Comparison of ENCODE assay signal across 12 mouse cellular contexts in genomic region chr2:157607542-157608236, GRCm38 (mm10). TPM values are rescaled to one million over a fixed set of nuclear protein-coding genes. Genes with fewer than 3 reads are reported as not detected.
DNase-seq lines count a peak whose midpoint lies in the region; ATAC-seq and TF ChIP-seq lines count a peak whose summit lies in the region.
"Had no signal": no experiment of that assay in that cellular context is flagged by ENCODE, and none has a peak within 500 bp of the region (broad histone marks: within the 10 kb centered on the region; RNA-seq: fewer than 3 reads in every experiment).

No protein-coding gene starts in this region.

- peak overlapping the region; percentile 63 for H3K27ac ChIP-seq in kidney, embryonic 15.5 days
- H3K27ac ChIP-seq in stomach, embryonic 14.5 days (ENCODE audit: low read length), result peak overlapping the region; percentile 75
- H3K27ac ChIP-seq in stomach, postnatal 0 days (replicated peaks), result no peak overlapping the region
- no peak overlapping the region for H3K27ac ChIP-seq in limb, embryonic 13.5 days
- H3K27ac ChIP-seq in stomach, embryonic 16.5 days (ENCODE audit: low read length), result peak overlapping the region; percentile 68

- H3K4me2 ChIP-seq in kidney, embryonic 15.5 days, result no peak overlapping the region; the same call in 1 of the 2 replicates
- 0 out of 2 replicates have a peak overlapping the region, but pooled peaks have one; percentile 1 for H3K4me2 ChIP-seq in stomach, embryonic 14.5 days (replicated peaks; ENCODE audit: low read depth, low read length)
- H3K4me2 ChIP-seq in stomach, postnatal 0 days (replicated peaks; ENCODE audit: low read depth), result no peak overlapping the region
- no peak overlapping the region for H3K4me2 ChIP-seq in limb, embryonic 13.5 days (replicated peaks)
- H3K4me2 ChIP-seq in stomach, embryonic 16.5 days (ENCODE audit: low read depth, low read length), result no peak overlapping the region

- no peaks in the 10 kb centered on the region for H3K36me3 ChIP-seq in kidney, embryonic 15.5 days
- H3K36me3 ChIP-seq in stomach, embryonic 14.5 days (ENCODE audit: control insufficient read depth, insufficient read depth, low read length), result no peaks in the 10 kb centered on the region
- H3K36me3 ChIP-seq in stomach, postnatal 0 days (ENCODE audit: control insufficient read depth, insufficient read depth, low read length), result no peaks in the 10 kb centered on the region
- no peaks in the 10 kb centered on the region for H3K36me3 ChIP-seq in limb, embryonic 13.5 days
- no peaks in the 10 kb centered on the region for H3K36me3 ChIP-seq in stomach, embryonic 16.5 days (ENCODE audit: control insufficient read depth, insufficient read depth, low read length)

- no peak for DNase-seq in kidney, postnatal 14 days
- no peak for DNase-seq in stomach, postnatal 0 days (ENCODE audit: low spot score)
- no peak for DNase-seq in cerebellum, postnatal 4 days (ENCODE audit: low spot score in 2 of 2)
- DNase-seq in Muller cell, postnatal 12 days (ENCODE audit: inconsistent ontology term), result no peak
- DNase-seq: cerebellum, postnatal 14 days; layer of hippocampus, postnatal 36 days had no signal

- no peak for TF ChIP-seq EP300 in stomach, postnatal 0 days (optimal IDR thresholded peaks at IDR 0.05)

- no peak for TF ChIP-seq CTCF in stomach, postnatal 0 days (IDR thresholded peaks at IDR 0.05; ENCODE audit: low read depth)

- no peak overlapping the region for H3K9ac ChIP-seq in kidney, embryonic 15.5 days
- no peak overlapping the region for H3K9ac ChIP-seq in stomach, embryonic 14.5 days (replicated peaks; ENCODE audit: low read depth, low read length)
- H3K9ac ChIP-seq in stomach, postnatal 0 days (ENCODE audit: low read length), result no peak overlapping the region
- H3K9ac ChIP-seq in limb, embryonic 13.5 days, result no peak overlapping the region
- no peak overlapping the region for H3K9ac ChIP-seq in stomach, embryonic 16.5 days (ENCODE audit: low read length)

- H3K4me1 ChIP-seq in kidney, embryonic 15.5 days, result peaks cover 21% of the 10 kb centered on the region
- H3K4me1 ChIP-seq in stomach, embryonic 14.5 days (ENCODE audit: control insufficient read depth, insufficient read depth, low read length), result peaks cover 12% of the 10 kb centered on the region; the same call in 1 of the 2 replicates
- no peaks in the 10 kb centered on the region for H3K4me1 ChIP-seq in stomach, postnatal 0 days (replicated peaks; ENCODE audit: control insufficient read depth, insufficient read depth)
- peaks cover 11% of the 10 kb centered on the region for H3K4me1 ChIP-seq in limb, embryonic 13.5 days
- H3K4me1 ChIP-seq in stomach, embryonic 16.5 days (ENCODE audit: control insufficient read depth, insufficient read depth, low read length), result 0 out of 2 replicates have a peak, but pooled peaks cover 12% of the 10 kb centered on the region

- peak; percentile 74 for ATAC-seq in kidney, embryonic 15.5 days (replicated peaks; ENCODE audit: low FRiP score)
- peak; percentile 69; the same call in 1 of the 2 replicates for ATAC-seq in stomach, embryonic 14.5 days (ENCODE audit: insufficient number of reproducible peaks, insufficient read depth, low FRiP score, low read depth)
- no peak for ATAC-seq in stomach, postnatal 0 days (ENCODE audit: low FRiP score, low TSS enrichment)
- ATAC-seq in limb, embryonic 13.5 days (ENCODE audit: low FRiP score, low read depth), result peak; percentile 51; the same call in 1 of the 2 replicates
- peak; percentile 74; the same call in 1 of the 2 replicates for ATAC-seq in stomach, embryonic 16.5 days (ENCODE audit: insufficient read depth, low FRiP score)
- ATAC-seq: forebrain, embryonic 16.5 days had no signal

- no peaks in the 10 kb centered on the region for H3K9me3 ChIP-seq in kidney, embryonic 15.5 days (replicated peaks)
- no peaks in the 10 kb centered on the region for H3K9me3 ChIP-seq in stomach, embryonic 14.5 days (ENCODE audit: control insufficient read depth, low read depth, low read length)
- no peaks in the 10 kb centered on the region for H3K9me3 ChIP-seq in stomach, postnatal 0 days (ENCODE audit: control insufficient read depth, low read length)
- no peaks in the 10 kb centered on the region for H3K9me3 ChIP-seq in limb, embryonic 13.5 days
- H3K9me3 ChIP-seq in stomach, embryonic 16.5 days (replicated peaks; ENCODE audit: control insufficient read depth, low read length), result no peaks in the 10 kb centered on the region

- 38% methylated on average over 9 of the region's 9 CpGs for WGBS in kidney, embryonic 15.5 days
- 19% methylated on average over 9 of the region's 9 CpGs for WGBS in stomach, embryonic 14.5 days
- WGBS in stomach, postnatal 0 days, result 33% methylated on average over 9 of the region's 9 CpGs
- WGBS in limb, embryonic 13.5 days, result 44% methylated on average over 9 of the region's 9 CpGs
- WGBS in stomach, embryonic 16.5 days, result 35% methylated on average over 9 of the region's 9 CpGs

- no peak overlapping the region for H3K4me3 ChIP-seq in kidney, embryonic 15.5 days (replicated peaks)
- no peak overlapping the region for H3K4me3 ChIP-seq in stomach, embryonic 14.5 days (ENCODE audit: low read depth, low read length)
- H3K4me3 ChIP-seq in stomach, postnatal 0 days (ENCODE audit: low read depth, low read length), result no peak overlapping the region
- H3K4me3 ChIP-seq in limb, embryonic 13.5 days, result no peak overlapping the region
- H3K4me3 ChIP-seq in stomach, embryonic 16.5 days (replicated peaks; ENCODE audit: low read length), result no peak overlapping the region
- H3K4me3 ChIP-seq: myocyte had no signal

- peaks cover 15% of the 10 kb centered on the region; the same call in 1 of the 2 replicates for H3K27me3 ChIP-seq in kidney, embryonic 15.5 days
- no peaks in the 10 kb centered on the region for H3K27me3 ChIP-seq in stomach, embryonic 14.5 days (ENCODE audit: control insufficient read depth, insufficient read depth, low read length)
- no peaks in the 10 kb centered on the region for H3K27me3 ChIP-seq in stomach, postnatal 0 days (ENCODE audit: control insufficient read depth, insufficient read depth, low read length)
- peaks cover 14% of the 10 kb centered on the region for H3K27me3 ChIP-seq in limb, embryonic 13.5 days
- no peaks in the 10 kb centered on the region for H3K27me3 ChIP-seq in stomach, embryonic 16.5 days (ENCODE audit: control insufficient read depth, insufficient read depth, low read length)

RNA-seq across cellular contexts. Expression of gene Blcap, which starts 36.6 kb away (rescaled TPM):
- polyA plus RNA-seq in kidney, embryonic 15.5 days (2015; fragmentation: Nextera tagmentation; extraction: Ambion mirVana), result 48.3 and 51.6 TPM in 2 replicates
- polyA plus RNA-seq in stomach, embryonic 14.5 days (2014; fragmentation: Nextera tagmentation; extraction: Ambion mirVana), result 61.2 and 66.9 TPM in 2 replicates
- 28.9 and 30.0 TPM in 2 replicates for polyA plus RNA-seq in stomach, postnatal 0 days (2015; fragmentation: Nextera tagmentation; extraction: Ambion mirVana)
- 71.0 and 71.6 TPM in 2 replicates for polyA plus RNA-seq in limb, embryonic 13.5 days (2015; fragmentation: Nextera tagmentation; extraction: Ambion mirVana)
- 45.3 and 50.0 TPM in 2 replicates for polyA plus RNA-seq in stomach, embryonic 16.5 days (2015; fragmentation: Nextera tagmentation; extraction: Ambion mirVana)

RNA-seq across cellular contexts. Expression of gene Nnat, which starts 47.8 kb away (rescaled TPM):
- polyA plus RNA-seq in kidney, embryonic 15.5 days (2015; fragmentation: Nextera tagmentation; extraction: Ambion mirVana), result 238 and 287 TPM in 2 replicates
- 350 and 400 TPM in 2 replicates for polyA plus RNA-seq in stomach, embryonic 14.5 days (2014; fragmentation: Nextera tagmentation; extraction: Ambion mirVana)
- 137 and 150 TPM in 2 replicates for polyA plus RNA-seq in stomach, postnatal 0 days (2015; fragmentation: Nextera tagmentation; extraction: Ambion mirVana)
- polyA plus RNA-seq in limb, embryonic 13.5 days (2015; fragmentation: Nextera tagmentation; extraction: Ambion mirVana), result 993 and 1,087 TPM in 2 replicates
- polyA plus RNA-seq in stomach, embryonic 16.5 days (2015; fragmentation: Nextera tagmentation; extraction: Ambion mirVana), result 268 and 304 TPM in 2 replicates

Comparison
In these comparisons a context has a peak if more than half of its experiments do, and no peak if none do; other contexts are left out.
1. H3K27ac ChIP-seq: peak in kidney, embryonic 15.5 days (single experiment), stomach, embryonic 14.5 days (single experiment) and stomach, embryonic 16.5 days (single experiment); none in stomach, postnatal 0 days (single experiment) and limb, embryonic 13.5 days (single experiment).